Mouse (Mus musculus) gastrocnemius, postnatal 4 days (tissue): Measurements from ENCODE around the gene Ptprz1. TPM values are rescaled to one million over a fixed set of nuclear protein-coding genes. Genes with fewer than 3 reads are reported as not detected.
"Not testable (repeated sequence)": the region's sequence is repeated elsewhere in the genome, so short reads cannot be mapped to it uniquely, and the experiment has no call there.

Experiments used
- DNase-seq, 2 experiments: peaks; one replicate each; pipeline ENCODE4 v3.0.0; 2021 to 2022; ENCODE audit warnings: low spot score in 2 of 2, mixed read lengths in 2 of 2
- total RNA-seq, 2 experiments: library from RNA; stranded (reverse); gene quantifications; 2 replicates each; pipeline ENCODE4 v1.2.3; 2021

The Ptprz1 gene
- total RNA-seq, 2 experiments from 2014 or later, result 6.0 to 6.4 TPM

- no peak for DNase-seq
These were observed 109.3 kb downstream of the Ptprz1 start for GRCm38 (mm10) chr6:22984520-22985154.

- no peak for DNase-seq
These were observed 127.8 kb downstream of the Ptprz1 start for GRCm38 (mm10) chr6:23003152-23003551.

- DNase-seq, result no peak
These were observed 139.8 kb downstream of the Ptprz1 start for GRCm38 (mm10) chr6:23014988-23015613.

- DNase-seq, result no peak
These were observed 152.9 kb downstream of the Ptprz1 start for GRCm38 (mm10) chr6:23028251-23028650.

- no peak for DNase-seq
These were observed 173.5 kb downstream of the Ptprz1 start for GRCm38 (mm10) chr6:23048836-23049235.

- no peak for DNase-seq
These were observed 180.4 kb downstream of the Ptprz1 start for GRCm38 (mm10) chr6:23055734-23056133.

GRCm38 (mm10) chr6:23076060-23076459, 200.8 kb downstream of the Ptprz1 start:
- DNase-seq, result no peak

- no peak for DNase-seq
These were observed 203.0 kb downstream of the Ptprz1 start for GRCm38 (mm10) chr6:23078273-23078672.

GRCm38 (mm10) chr6:23079991-23080680, 204.8 kb downstream of the Ptprz1 start:
- DNase-seq, result no peak

GRCm38 (mm10) chr6:23084587-23085421, 209.5 kb downstream of the Ptprz1 start:
- DNase-seq, result no peak

- DNase-seq, result not testable (repeated sequence)
These were observed 214.0 kb downstream of the Ptprz1 start for GRCm38 (mm10) chr6:23089292-23089691.

GRCm38 (mm10) chr6:23090346-23091055, 215.2 kb downstream of the Ptprz1 start:
- not testable (repeated sequence) for DNase-seq
